Mouse (Mus musculus) urinary bladder, postnatal 36 days (tissue): ENCODE results near the gene Klc1.

Experiments used
- DNase-seq, 2 experiments: peaks; one replicate each; pipeline ENCODE4 v3.0.0; 2022; ENCODE audit warnings: low spot score in 2 of 2, mixed read lengths in 1 of 2

Klc1 gene

GRCm38 (mm10) chr12:111813111-111813765 is 54.6 kb downstream of the Klc1 start:
- peak in 1 of 2 experiments; percentile 58 for DNase-seq

GRCm38 (mm10) chr12:111813766-111814617 is 55.3 kb downstream of the Klc1 start, which contains the start of the genes Xrcc3 and Zfyve21:
Xrcc3 (minus strand) TSS chr12:111813873.
Zfyve21 (plus strand) TSS chr12:111814170.
- DNase-seq = peak; percentile 93 to 98

GRCm38 (mm10) chr12:111814769-111815762 is 56.4 kb downstream of the Klc1 start:
- DNase-seq = no peak

GRCm38 (mm10) chr12:111816528-111816927 is 57.9 kb downstream of the Klc1 start:
- peak; percentile 28 to 65 for DNase-seq

- DNase-seq = no peak
Observed at GRCm38 (mm10) chr12:111816967-111817366, 58.3 kb downstream of the Klc1 start.

GRCm38 (mm10) chr12:111817991-111818390 is 59.3 kb downstream of the Klc1 start:
- DNase-seq = no peak

GRCm38 (mm10) chr12:111819936-111820335 is 61.3 kb downstream of the Klc1 start:
- peak in 1 of 2 experiments; percentile 37 for DNase-seq

- DNase-seq = no peak
Observed at GRCm38 (mm10) chr12:111820708-111821107, 62.1 kb downstream of the Klc1 start.

- DNase-seq = no peak
Observed at GRCm38 (mm10) chr12:111821931-111822330, 63.3 kb downstream of the Klc1 start.

- DNase-seq = no peak
Observed at GRCm38 (mm10) chr12:111827556-111827955, 68.9 kb downstream of the Klc1 start.

- DNase-seq = no peak
Observed at GRCm38 (mm10) chr12:111829447-111829846, 70.8 kb downstream of the Klc1 start.

- no peak for DNase-seq
Observed at GRCm38 (mm10) chr12:111829954-111830353, 71.3 kb downstream of the Klc1 start.

- DNase-seq = no peak
Observed at GRCm38 (mm10) chr12:111830375-111830774, 71.7 kb downstream of the Klc1 start.

- no peak for DNase-seq
Observed at GRCm38 (mm10) chr12:111832643-111833042, 74.0 kb downstream of the Klc1 start.

- no peak for DNase-seq
Observed at GRCm38 (mm10) chr12:111833457-111833856, 74.8 kb downstream of the Klc1 start.

- no peak for DNase-seq
Observed at GRCm38 (mm10) chr12:111842565-111843433, 84.2 kb downstream of the Klc1 start.

GRCm38 (mm10) chr12:111843470-111843869 is 84.8 kb downstream of the Klc1 start:
- DNase-seq = no peak

- DNase-seq = no peak
Observed at GRCm38 (mm10) chr12:111845953-111846352, 87.3 kb downstream of the Klc1 start.

- no peak for DNase-seq
Observed at GRCm38 (mm10) chr12:111846815-111847214, 88.2 kb downstream of the Klc1 start.

- DNase-seq = no peak
Observed at GRCm38 (mm10) chr12:111848300-111848798, 89.7 kb downstream of the Klc1 start.
